Mouse (Mus musculus) small intestine, adult 2 months (tissue): ENCODE results near the gene Usp40.

Source experiments
- CTCF ChIP-seq: fragments of 200-500 bp; IDR thresholded peaks from 2 replicates; pipeline ENCODE4 v1.5.1; 2012; ENCODE audit warnings: low read depth, mild to moderate bottlenecking, control low read depth, inconsistent platforms, low read length, moderate library complexity, mixed read lengths; ENCODE audit not compliant: insufficient replicate concordance, insufficient read length; ENCODE audit errors: extremely low read depth
- POLR2A ChIP-seq: fragments of 200-500 bp; IDR thresholded peaks from 2 replicates; pipeline ENCODE4 v1.6.1; 2012; ENCODE audit warnings: low read depth, mild to moderate bottlenecking, control low read depth, inconsistent platforms, low read length, moderate library complexity

GRCm38 (mm10) chr1:87936075-87936474 lies 72.3 kb downstream of the Usp40 start:
- no peak for TF ChIP-seq CTCF
- TF ChIP-seq POLR2A: no peak
